Mouse (Mus musculus) small intestine, adult 2 months (tissue): ENCODE results near the gene Wnk4. TPM values are rescaled to one million over a fixed set of nuclear protein-coding genes. Genes with fewer than 3 reads are reported as not detected.

Experiments used
- H3K27ac ChIP-seq: fragments of 200-500 bp; 2 replicates; pipeline ENCODE4 v1.5.1; 2012; ENCODE audit warnings: low read depth, low read length, control low read depth, inconsistent platforms; ENCODE audit not compliant: insufficient read depth
- H3K27me3 ChIP-seq: fragments of 200-500 bp; 2 replicates; pipeline ENCODE4 v1.6.1; 2012; ENCODE audit warnings: mild to moderate bottlenecking, moderate library complexity, low read length, inconsistent platforms; ENCODE audit not compliant: control insufficient read depth, insufficient read depth
- H3K36me3 ChIP-seq: fragments of 200-500 bp; 2 replicates; pipeline ENCODE4 v1.6.1; 2012; ENCODE audit warnings: mild to moderate bottlenecking, low read length, control low read depth, inconsistent platforms; ENCODE audit not compliant: control insufficient read depth, insufficient read depth
- H3K4me1 ChIP-seq: fragments of 200-500 bp; 2 replicates; pipeline ENCODE4 v1.6.1; 2012; ENCODE audit warnings: low read length, inconsistent platforms, mixed read lengths; ENCODE audit not compliant: control insufficient read depth, insufficient read depth, insufficient read length
- H3K4me3 ChIP-seq: fragments of 200-500 bp; 2 replicates; pipeline ENCODE4 v1.5.1; 2012; ENCODE audit warnings: low read depth, mild to moderate bottlenecking, control low read depth, inconsistent platforms, low read length, moderate library complexity
- CTCF ChIP-seq: fragments of 200-500 bp; IDR thresholded peaks from 2 replicates; pipeline ENCODE4 v1.5.1; 2012; ENCODE audit warnings: low read depth, mild to moderate bottlenecking, control low read depth, inconsistent platforms, low read length, moderate library complexity, mixed read lengths; ENCODE audit not compliant: insufficient replicate concordance, insufficient read length; ENCODE audit errors: extremely low read depth
- POLR2A ChIP-seq: fragments of 200-500 bp; IDR thresholded peaks from 2 replicates; pipeline ENCODE4 v1.6.1; 2012; ENCODE audit warnings: low read depth, mild to moderate bottlenecking, control low read depth, inconsistent platforms, low read length, moderate library complexity
- WGBS: fragments of 180-500 bp; shearing (Covaris S2); methylation state at CpG from one replicate; pipeline ENCODE4 v1.1.7; 2018; 5-methylcytosine and 5-hydroxymethylcytosine counted together
- polyA plus RNA-seq: library from polyadenylated mRNA; depleted of rRNA; stranded (reverse); fragments of >200 nt; gene quantifications from 2 replicates; pipeline ENCODE4 v1.2.3, GENCODE M21; 2012; rRNA removed

The Wnk4 gene
- polyA plus RNA-seq: 3.0 and 7.9 TPM in 2 replicates

- peaks cover 13% of the 10 kb centered on the region for H3K27me3 ChIP-seq
- H3K36me3 ChIP-seq: peaks cover 11% of the 10 kb centered on the region
- H3K4me3 ChIP-seq: peak within 1 kb of the TSS; percentile 68
- H3K27ac ChIP-seq: peak within 1 kb of the TSS; percentile 15
- peaks cover 17% of the 10 kb centered on the region for H3K4me1 ChIP-seq
- TF ChIP-seq POLR2A (peak; percentile 45; the same call in 1 of the 2 replicates), CTCF (no peak)
- under 1% methylated on average over 43 of the region's 43 CpGs for WGBS
Observed at GRCm38 (mm10) chr11:101259948-101260825, at the start of gene Wnk4. Gene Wnk4 (plus strand): TSS chr11:101260567.

GRCm38 (mm10) chr11:101211970-101212369 is 48.4 kb upstream of the Wnk4 start:
- TF ChIP-seq POLR2A: no peak
- TF ChIP-seq CTCF: no peak
- Histone ChIP-seq H3K27me3 (no peaks in the 10 kb centered on the region), H3K27ac (no peak overlapping the region), H3K4me1 (no peaks in the 10 kb centered on the region), H3K36me3 (peaks cover 58% of the 10 kb centered on the region), H3K4me3 (no peak overlapping the region)
- 41% methylated on average over 3 of the region's 3 CpGs for WGBS

GRCm38 (mm10) chr11:101216936-101217335 is 43.4 kb upstream of the Wnk4 start:
- H3K27me3 ChIP-seq: no peaks in the 10 kb centered on the region
- 84% methylated on average over 5 of the region's 5 CpGs for WGBS
- H3K27ac ChIP-seq: no peak overlapping the region
- H3K4me3 ChIP-seq: no peak overlapping the region
- H3K36me3 ChIP-seq: peaks cover 41% of the 10 kb centered on the region
- peaks cover 5% of the 10 kb centered on the region; the same call in 1 of the 2 replicates for H3K4me1 ChIP-seq
- no peak for TF ChIP-seq CTCF
- no peak for TF ChIP-seq POLR2A

- TF ChIP-seq CTCF: no peak
- no peak for TF ChIP-seq POLR2A
- Histone ChIP-seq H3K4me3 (no peak overlapping the region), H3K27me3 (no peaks in the 10 kb centered on the region), H3K27ac (peak overlapping the region; percentile 34; the same call in 1 of the 2 replicates), H3K4me1 (peaks cover 5% of the 10 kb centered on the region; the same call in 1 of the 2 replicates), H3K36me3 (peaks cover 34% of the 10 kb centered on the region)
- 88% methylated on average over 10 of the region's 10 CpGs for WGBS
Observed at GRCm38 (mm10) chr11:101218436-101219055, 41.8 kb upstream of the Wnk4 start.

GRCm38 (mm10) chr11:101220853-101221252 is 39.5 kb upstream of the Wnk4 start:
- peak overlapping the region; percentile 91 for H3K27ac ChIP-seq
- H3K27me3 ChIP-seq: no peaks in the 10 kb centered on the region
- peaks cover 18% of the 10 kb centered on the region for H3K36me3 ChIP-seq
- 3% methylated on average over 2 of the region's 2 CpGs for WGBS
- H3K4me1 ChIP-seq: peaks cover 5% of the 10 kb centered on the region; the same call in 1 of the 2 replicates
- no peak overlapping the region for H3K4me3 ChIP-seq
- TF ChIP-seq POLR2A (no peak), CTCF (no peak)

GRCm38 (mm10) chr11:101221306-101221986 is 38.9 kb upstream of the Wnk4 start:
- H3K27ac ChIP-seq: peak overlapping the region; percentile 91
- peaks cover 17% of the 10 kb centered on the region for H3K36me3 ChIP-seq

More at GRCm38 (mm10) chr11:101221306-101221986, 38.9 kb upstream of the Wnk4 start:
- Histone ChIP-seq H3K4me3 (no peak overlapping the region), H3K27me3 (no peaks in the 10 kb centered on the region), H3K4me1 (peaks cover 6% of the 10 kb centered on the region; the same call in 1 of the 2 replicates)
- 53% methylated on average over 8 of the region's 8 CpGs for WGBS
- no peak for TF ChIP-seq CTCF
- TF ChIP-seq POLR2A: no peak
